Mouse (Mus musculus) spleen, adult 2 months (tissue): Measurements from ENCODE around the gene Crim1. TPM values are rescaled to one million over a fixed set of nuclear protein-coding genes. Genes with fewer than 3 reads are reported as not detected.

Source experiments
- DNase-seq, 2 experiments: peaks; one replicate each; pipeline versions ENCODE4 v3.0.0 to v3.0.0-alpha.2; 2012 to 2021; ENCODE audit warnings: low spot score in 2 of 2, low read depth in 1 of 2
- H3K27ac ChIP-seq: fragments of 200-500 bp; 2 replicates; pipeline ENCODE4 v1.5.1; 2012; ENCODE audit warnings: low read length, inconsistent platforms; ENCODE audit not compliant: insufficient read depth
- H3K27me3 ChIP-seq: fragments of 200-500 bp; 2 replicates; pipeline ENCODE4 v1.6.1; 2012; ENCODE audit warnings: mild to moderate bottlenecking, moderate library complexity, low read length, inconsistent platforms; ENCODE audit not compliant: control insufficient read depth, insufficient read depth
- H3K36me3 ChIP-seq: fragments of 200-500 bp; 2 replicates; pipeline ENCODE4 v1.6.1; 2012; ENCODE audit warnings: mild to moderate bottlenecking, low read length, inconsistent platforms; ENCODE audit not compliant: control insufficient read depth, insufficient read depth
- H3K4me1 ChIP-seq: fragments of 200-500 bp; 2 replicates; pipeline ENCODE4 v1.6.1; 2011; ENCODE audit warnings: inconsistent platforms; ENCODE audit not compliant: control insufficient read depth, insufficient read depth, insufficient read length
- H3K4me3 ChIP-seq: fragments of 200-500 bp; 2 replicates; pipeline ENCODE4 v1.5.1; 2011; ENCODE audit warnings: mild to moderate bottlenecking, inconsistent platforms; ENCODE audit not compliant: insufficient read depth, insufficient read length; ENCODE audit errors: extremely low read depth
- CTCF ChIP-seq: fragments of 200-500 bp; IDR thresholded peaks from 2 replicates; pipeline ENCODE4 v1.5.1; 2011; ENCODE audit warnings: mild to moderate bottlenecking, inconsistent platforms; ENCODE audit not compliant: insufficient read depth, insufficient read length, insufficient replicate concordance; ENCODE audit errors: extremely low read depth
- POLR2A ChIP-seq: fragments of 200-500 bp; IDR thresholded peaks from 2 replicates; pipeline ENCODE4 v1.6.1; 2011; ENCODE audit warnings: low read depth, low read length, inconsistent platforms
- WGBS: fragments of 180-500 bp; shearing (Covaris S2); methylation state at CpG from one replicate; pipeline ENCODE4 v1.1.7; 2018; 5-methylcytosine and 5-hydroxymethylcytosine counted together
- polyA plus RNA-seq: library from polyadenylated mRNA; depleted of rRNA; stranded (reverse); fragments of >200 nt; gene quantifications from 2 replicates; pipeline ENCODE4 v1.2.3, GENCODE M21; 2012; rRNA removed

Gene Crim1
- polyA plus RNA-seq, result 19.3 and 20.5 TPM in 2 replicates

DNA sequence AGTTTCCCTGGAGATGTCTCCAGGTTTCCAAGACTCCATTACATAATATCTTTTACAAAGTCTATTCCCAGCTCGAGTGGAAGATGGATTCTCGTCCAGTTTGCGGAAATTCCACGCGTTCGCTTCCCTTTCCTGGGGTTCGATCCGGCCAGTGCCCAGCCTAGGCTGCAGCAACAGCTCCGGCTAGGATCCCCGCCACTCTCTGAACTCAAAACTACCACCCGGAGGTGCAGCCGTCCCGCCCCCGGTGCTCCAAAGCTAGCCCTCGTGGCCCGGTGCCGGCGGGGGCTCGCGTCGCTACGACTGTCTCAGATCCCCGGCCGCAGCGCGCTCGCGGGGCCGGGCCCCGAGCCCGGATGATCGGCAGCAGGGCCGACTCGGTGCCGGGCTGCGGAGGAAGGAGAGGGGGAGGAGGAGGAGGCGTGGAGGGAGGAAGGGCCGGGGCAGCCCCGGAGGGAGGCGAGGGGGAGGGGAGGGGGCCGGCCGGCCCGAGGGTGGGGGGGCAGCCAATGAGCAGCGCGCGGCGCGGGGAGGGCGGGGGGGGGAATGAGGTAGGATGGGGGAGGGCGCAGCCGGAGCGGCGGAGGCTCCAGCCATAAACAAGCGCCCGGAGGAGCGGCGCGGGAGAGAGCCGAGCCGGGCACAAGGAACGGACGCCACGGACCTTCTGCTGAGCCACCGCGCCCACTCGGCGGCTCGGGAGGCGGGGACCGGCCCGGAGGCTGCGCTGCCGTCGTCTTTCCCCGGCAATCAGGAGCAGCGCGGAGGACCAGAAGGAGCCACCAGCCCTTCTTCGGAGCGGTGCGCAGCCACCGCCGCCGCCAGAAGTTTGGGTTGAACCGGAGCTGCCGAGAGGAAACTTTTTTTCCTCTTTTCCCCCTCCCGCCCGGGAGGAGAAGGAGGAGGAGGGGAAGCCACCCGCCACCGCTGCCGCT is at the start of gene Crim1:
Crim1 (plus strand) TSS at position 623 of the 935 bp plus-strand sequence.
- Histone ChIP-seq H3K4me1 (peaks cover 5% of the 10 kb centered on the region; the same call in 1 of the 2 replicates), H3K4me3 (peak within 1 kb of the TSS; percentile 73), H3K36me3 (no peaks in the 10 kb centered on the region), H3K27me3 (peaks cover 16% of the 10 kb centered on the region), H3K27ac (peak within 1 kb of the TSS; percentile 66)
- DNase-seq, result peak in 1 of 2 experiments; percentile 69
- under 1% methylated on average over 62 of the region's 90 CpGs for WGBS
- TF ChIP-seq CTCF (no peak), POLR2A (peak; percentile 25; the same call in 1 of the 2 replicates)

DNA sequence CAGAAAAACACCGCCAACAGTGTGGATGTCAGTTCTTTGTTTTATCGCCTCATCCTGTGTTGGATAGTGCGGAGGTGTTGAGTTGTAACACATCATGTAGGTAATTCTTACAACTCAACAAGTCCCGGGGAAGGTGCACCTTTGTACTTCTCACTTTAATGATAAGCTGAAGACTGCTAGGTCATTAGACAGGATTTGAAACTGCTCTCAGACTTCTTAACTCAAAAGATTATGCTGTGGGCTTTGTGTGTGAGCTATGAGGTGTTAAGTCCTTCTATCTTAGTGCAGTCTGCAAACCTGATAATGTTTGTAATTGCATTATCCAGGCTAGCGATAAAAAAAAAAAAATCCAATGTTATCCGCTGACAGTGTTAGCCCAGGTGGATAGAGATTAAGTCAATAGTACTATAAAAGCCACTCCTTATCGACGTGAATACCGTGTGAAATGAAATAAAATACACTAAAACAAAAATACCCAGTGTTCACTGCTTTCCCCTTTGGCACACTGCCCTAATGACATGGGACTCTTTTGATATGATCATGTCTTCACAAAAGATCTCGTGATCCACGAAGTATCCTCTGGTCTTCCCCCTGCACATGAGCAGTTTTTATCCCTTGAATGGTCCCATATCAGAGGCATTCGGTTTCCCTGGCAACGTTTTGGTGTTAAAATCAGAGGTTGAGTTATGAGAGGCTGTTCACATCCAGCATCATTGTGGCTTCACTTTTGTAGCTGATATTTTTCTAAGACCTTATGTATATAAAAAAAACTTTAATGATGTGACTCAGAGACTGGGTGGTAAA is 48.4 kb upstream of the Crim1 start:
- Histone ChIP-seq H3K4me1 (no peaks in the 10 kb centered on the region), H3K27ac (no peak overlapping the region), H3K36me3 (no peaks in the 10 kb centered on the region), H3K27me3 (no peaks in the 10 kb centered on the region), H3K4me3 (no peak overlapping the region)
- no peak for DNase-seq
- TF ChIP-seq POLR2A (no peak), CTCF (no peak)
- 90% methylated on average over 13 of the region's 13 CpGs for WGBS

DNA sequence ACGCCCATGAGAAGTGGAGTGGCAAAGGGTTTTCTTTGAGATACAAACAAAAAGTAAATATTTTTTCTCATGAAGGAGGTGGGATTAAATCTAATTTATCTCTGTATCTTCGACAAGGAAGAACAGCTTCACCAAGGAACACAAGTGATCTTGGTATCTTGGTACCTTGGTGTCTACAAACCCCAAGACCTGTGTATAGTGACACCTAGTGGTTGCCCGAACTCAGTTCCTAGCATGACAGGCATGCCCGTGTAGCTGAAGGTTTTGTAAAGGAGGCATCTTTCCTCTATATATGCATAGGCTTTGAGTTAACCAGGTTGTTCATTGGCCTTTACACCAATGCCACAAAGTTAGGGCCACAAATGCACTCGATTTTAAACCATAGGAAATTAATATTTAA is 36.8 kb upstream of the Crim1 start:
- Histone ChIP-seq H3K4me1 (no peaks in the 10 kb centered on the region), H3K27ac (no peak overlapping the region), H3K27me3 (no peaks in the 10 kb centered on the region), H3K36me3 (no peaks in the 10 kb centered on the region), H3K4me3 (no peak overlapping the region)
- TF ChIP-seq CTCF, result peak; percentile 44; the same call in 1 of the 2 replicates
- no peak for TF ChIP-seq POLR2A
- DNase-seq, result peak; percentile 8 to 37
- 21% methylated on average over 5 of the region's 5 CpGs for WGBS

DNA sequence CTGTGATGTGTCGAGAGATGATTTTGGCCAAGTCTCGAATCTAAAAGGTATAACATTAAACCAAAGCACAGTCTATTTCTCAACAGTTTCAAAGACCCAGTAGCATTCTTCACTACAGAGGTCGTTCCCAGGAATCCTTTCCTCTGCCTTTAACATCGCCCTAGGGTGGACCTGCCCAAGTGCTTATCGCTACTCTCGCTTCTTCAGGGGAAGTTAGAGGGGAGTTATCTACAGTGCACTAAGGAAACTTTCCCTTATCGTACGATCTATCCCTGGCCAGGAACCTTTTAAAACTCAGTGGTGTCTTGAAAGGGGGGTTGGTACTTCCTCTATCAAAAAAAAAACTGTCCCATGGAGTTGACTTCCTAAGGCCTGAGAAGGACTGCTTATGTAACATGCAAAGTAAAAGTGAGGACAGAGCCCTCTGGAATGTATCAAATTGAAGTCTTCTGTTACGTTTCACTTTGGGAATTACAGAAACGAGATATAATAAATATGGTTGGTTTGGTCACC is 36.3 kb upstream of the Crim1 start:
- no peak for DNase-seq
- TF ChIP-seq CTCF (no peak), POLR2A (no peak)
- Histone ChIP-seq H3K4me1 (no peaks in the 10 kb centered on the region), H3K27me3 (no peaks in the 10 kb centered on the region), H3K36me3 (no peaks in the 10 kb centered on the region), H3K27ac (no peak overlapping the region), H3K4me3 (no peak overlapping the region)
- WGBS, result 58% methylated on average over 10 of the region's 10 CpGs

DNA sequence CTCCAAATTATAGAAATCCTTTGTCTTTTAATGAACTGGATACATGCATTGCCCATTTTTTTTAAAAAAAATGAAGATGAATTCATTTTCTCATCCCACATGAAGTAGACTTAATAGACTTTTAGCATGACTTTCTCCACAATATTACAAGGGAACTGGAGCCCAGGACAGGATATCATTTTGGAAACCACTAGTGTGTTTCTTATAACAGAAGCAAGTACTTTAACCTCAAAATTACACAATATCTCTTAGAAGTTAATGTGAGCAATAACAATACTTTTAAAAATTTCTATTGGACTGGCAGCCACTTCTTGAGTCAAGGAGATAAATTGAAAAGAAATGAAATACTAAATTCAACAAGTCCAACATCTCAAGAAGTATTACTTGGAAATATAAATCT is 34.2 kb upstream of the Crim1 start:
- no peaks in the 10 kb centered on the region for H3K4me1 ChIP-seq
- no peak for DNase-seq
- H3K27me3 ChIP-seq, result no peaks in the 10 kb centered on the region
- H3K36me3 ChIP-seq, result no peaks in the 10 kb centered on the region
- H3K4me3 ChIP-seq, result no peak overlapping the region
- no peak overlapping the region for H3K27ac ChIP-seq
- TF ChIP-seq POLR2A (no peak), CTCF (no peak)

DNA sequence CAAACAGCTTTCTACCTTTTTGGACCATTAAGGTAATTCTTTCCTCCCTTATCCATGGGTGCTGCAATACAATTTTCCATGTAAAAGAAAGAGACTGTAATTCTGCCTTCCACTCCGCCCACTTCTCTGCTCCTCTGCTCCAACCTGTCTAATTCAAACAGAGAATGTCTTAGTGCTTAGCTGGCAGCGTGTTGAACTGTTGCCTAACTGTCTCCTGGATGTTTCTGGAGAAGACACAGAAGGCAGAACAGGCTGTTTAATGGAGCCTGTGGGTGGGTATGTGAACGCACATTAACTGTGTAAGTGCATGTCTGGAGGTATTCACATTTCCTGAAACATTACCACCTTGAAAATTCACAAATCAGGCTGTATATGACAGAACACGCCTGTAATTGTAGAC is 33.5 kb upstream of the Crim1 start:
- Histone ChIP-seq H3K36me3 (no peaks in the 10 kb centered on the region), H3K27me3 (no peaks in the 10 kb centered on the region), H3K4me1 (no peaks in the 10 kb centered on the region), H3K4me3 (no peak overlapping the region), H3K27ac (no peak overlapping the region)
- no peak for DNase-seq
- TF ChIP-seq CTCF (no peak), POLR2A (no peak)
- WGBS, result 84% methylated on average over 4 of the region's 4 CpGs

DNA sequence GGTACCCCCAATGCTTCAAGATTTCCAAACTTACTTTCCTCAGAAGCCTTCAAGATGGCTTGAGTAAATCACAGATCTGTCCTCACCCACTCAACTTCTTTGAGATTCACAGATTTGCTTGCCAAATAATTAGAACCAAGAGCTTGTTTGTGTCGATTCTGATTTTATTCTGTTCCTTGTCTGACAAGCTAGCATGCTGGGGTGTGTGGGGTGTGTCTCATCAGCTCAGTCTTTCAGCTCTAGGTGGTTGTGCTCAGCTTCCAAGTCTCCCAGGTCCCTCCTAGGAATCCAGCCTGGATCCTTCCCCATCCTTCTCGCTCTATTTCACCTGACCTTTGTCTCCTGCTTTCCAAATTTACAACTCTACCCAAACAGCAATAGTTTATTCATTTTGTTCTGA is 27.7 kb upstream of the Crim1 start:
- TF ChIP-seq CTCF, result no peak
- no peak for TF ChIP-seq POLR2A
- Histone ChIP-seq H3K27me3 (no peaks in the 10 kb centered on the region), H3K27ac (no peak overlapping the region), H3K36me3 (no peaks in the 10 kb centered on the region), H3K4me1 (no peaks in the 10 kb centered on the region), H3K4me3 (no peak overlapping the region)
- whole genome bisulfite sequencing, result 77% methylated on average over 2 of the region's 2 CpGs
- DNase-seq, result no peak
